Mouse (Mus musculus): Measurements from ENCODE around the gene Hist1h2bb.
A peak's percentile ranks its signal among the peaks of the same experiment; 100 is the strongest.
"Not testable (repeated sequence)": the region's sequence is repeated elsewhere in the genome, so short reads cannot be mapped to it uniquely, and the experiment has no call there.

Hist1h2bb gene

GRCm38 (mm10) chr13:23746201-23747080 lies at the start of gene Hist1h2bb:
TSS of gene Hist1h2bb (plus strand) at chr13:23746734.
- DNase-seq (ENCODE audit: low spot score) = peak; percentile 71

DNA sequence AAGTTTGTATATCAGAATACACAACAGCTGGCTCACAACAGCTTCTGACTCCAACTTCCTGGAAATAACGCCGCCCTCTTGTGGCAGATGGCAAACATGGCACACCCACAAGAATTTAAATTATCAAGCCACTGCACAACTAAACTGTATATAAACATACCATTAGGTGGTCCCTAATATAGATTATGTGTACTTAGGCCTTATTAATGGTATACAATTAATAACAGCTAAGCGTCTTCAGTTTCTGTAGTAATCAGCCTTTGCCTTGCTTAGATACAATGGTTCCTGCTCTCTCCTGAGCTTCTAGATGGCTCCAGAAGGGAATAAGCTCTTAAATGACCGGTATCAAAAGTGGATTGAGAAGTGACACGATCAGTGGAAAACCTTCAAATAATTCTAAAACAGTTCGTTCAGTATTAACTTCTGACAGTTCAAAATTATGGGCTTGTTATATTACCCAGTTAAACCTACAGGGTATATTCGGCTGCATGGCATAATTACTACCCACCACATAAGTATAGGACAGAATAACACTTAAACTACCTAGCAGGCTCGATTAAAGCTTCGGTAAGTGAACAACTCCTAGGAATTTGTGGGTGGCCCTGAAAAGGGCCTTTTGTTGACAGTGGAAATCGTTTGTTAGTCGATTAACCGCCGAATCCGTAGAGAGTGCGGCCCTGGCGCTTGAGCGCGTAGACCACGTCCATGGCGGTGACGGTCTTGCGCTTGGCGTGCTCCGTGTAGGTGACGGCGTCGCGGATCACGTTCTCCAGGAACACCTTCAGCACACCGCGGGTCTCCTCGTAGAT lies 48.8 kb upstream of the Hist1h2bb start:
- no peak for DNase-seq (ENCODE audit: low spot score)

- DNase-seq (ENCODE audit: low spot score) = peak; percentile 99
Observed at GRCm38 (mm10) chr13:23698300-23698693, 48.2 kb upstream of the Hist1h2bb start, which contains the start of gene Hist1h4c. TSS of gene Hist1h4c (minus strand) at chr13:23698454.

- peak; percentile 4 for DNase-seq (ENCODE audit: low spot score)
Observed at GRCm38 (mm10) chr13:23698996-23699395, 47.5 kb upstream of the Hist1h2bb start.

DNA sequence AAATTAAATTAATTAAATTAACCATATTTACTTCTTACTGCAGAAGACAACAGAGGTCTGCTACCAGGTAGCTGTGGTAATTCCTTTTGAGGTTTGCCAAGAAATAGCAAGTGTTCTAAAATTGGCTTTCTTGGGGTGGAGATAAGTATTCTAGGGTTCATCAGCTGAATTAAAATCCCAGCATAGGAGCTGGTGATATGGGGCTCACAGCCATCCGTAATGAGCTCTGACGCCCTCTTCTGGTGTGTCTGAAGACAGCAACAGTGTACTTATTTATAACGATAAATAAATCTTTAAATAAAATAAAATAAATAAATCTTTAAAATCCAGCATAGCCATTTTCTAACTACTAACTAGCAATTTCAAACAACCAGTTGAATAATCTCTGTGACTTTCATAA lies 46.8 kb upstream of the Hist1h2bb start:
- DNase-seq (ENCODE audit: low spot score) = no peak

- peak; percentile 86 for DNase-seq (ENCODE audit: low spot score)
Observed at GRCm38 (mm10) chr13:23700786-23701520, 45.6 kb upstream of the Hist1h2bb start.

DNA sequence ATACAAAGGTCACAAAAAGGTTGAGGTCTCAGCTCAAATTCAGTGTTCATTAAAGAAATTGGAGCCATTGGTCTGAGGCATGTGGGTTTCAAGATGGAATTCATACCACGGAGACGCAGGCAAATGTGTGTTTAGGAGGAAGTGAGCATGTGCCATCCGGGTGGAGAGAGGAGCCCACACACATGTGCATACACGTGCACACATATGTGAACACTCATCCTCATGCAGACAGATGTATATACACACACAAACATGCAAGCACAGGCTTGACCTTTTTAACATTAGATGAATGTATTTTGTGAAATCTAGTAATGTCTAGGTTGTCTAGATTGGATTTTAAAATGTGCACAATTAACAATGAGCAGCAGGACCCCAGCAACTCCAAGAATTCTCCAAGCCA lies 44.3 kb upstream of the Hist1h2bb start:
- DNase-seq (ENCODE audit: low spot score) = no peak

- DNase-seq (ENCODE audit: low spot score) = not testable (repeated sequence)
Observed at GRCm38 (mm10) chr13:23702801-23703200, 43.7 kb upstream of the Hist1h2bb start.

DNA sequence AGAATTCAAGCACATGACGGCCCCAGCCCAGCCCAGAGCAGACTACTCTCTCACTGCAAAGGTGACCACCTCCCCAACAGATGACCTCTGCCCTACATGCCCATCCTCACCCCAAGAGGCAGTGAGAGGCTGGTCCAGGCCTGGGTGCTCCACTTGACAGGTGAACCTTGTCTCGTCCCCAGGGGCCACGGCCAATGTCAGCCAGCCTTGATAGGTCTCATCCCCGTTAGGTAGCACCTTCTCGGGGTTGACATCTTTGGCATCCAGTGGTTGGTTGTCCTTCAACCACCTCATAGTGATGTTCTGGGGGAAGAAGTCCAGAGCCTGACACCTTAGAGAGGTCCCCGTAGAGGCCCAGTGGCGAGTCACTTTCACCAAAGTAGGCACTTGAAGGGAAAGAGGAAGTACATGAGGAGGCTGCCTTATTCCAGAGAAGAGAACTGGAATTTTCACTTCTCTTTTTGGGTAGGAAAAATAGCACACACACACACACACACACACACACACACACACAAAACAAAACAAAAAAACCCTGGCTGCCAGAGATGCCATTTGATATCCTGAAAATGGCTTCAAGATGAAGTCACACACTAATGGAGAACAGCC lies 40.7 kb upstream of the Hist1h2bb start:
- no peak for DNase-seq (ENCODE audit: low spot score)

GRCm38 (mm10) chr13:23706771-23707170 lies 39.8 kb upstream of the Hist1h2bb start:
- no peak for DNase-seq (ENCODE audit: low spot score)

DNA sequence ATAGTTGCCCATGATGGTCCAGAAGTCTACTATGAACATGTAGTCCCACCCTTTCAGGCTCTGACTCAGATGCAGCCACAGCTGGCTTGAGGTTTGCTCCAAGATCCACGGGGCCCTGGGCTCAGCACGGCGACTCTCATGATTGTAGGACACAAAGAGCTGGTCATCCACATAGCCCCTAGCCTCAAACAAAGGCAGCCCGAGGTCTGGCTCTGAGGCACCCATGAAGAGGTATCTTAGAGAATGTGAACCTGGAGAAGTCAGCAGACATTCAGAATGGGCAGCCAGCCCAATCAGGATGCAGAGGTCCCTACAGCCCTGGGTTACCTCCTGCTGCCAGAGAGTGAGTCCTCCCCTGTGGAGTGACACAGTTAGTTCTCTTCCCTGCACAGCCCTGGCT lies 38.5 kb upstream of the Hist1h2bb start:
- DNase-seq (ENCODE audit: low spot score) = no peak

GRCm38 (mm10) chr13:23708654-23709053 lies 37.9 kb upstream of the Hist1h2bb start:
- DNase-seq (ENCODE audit: low spot score) = no peak

DNA sequence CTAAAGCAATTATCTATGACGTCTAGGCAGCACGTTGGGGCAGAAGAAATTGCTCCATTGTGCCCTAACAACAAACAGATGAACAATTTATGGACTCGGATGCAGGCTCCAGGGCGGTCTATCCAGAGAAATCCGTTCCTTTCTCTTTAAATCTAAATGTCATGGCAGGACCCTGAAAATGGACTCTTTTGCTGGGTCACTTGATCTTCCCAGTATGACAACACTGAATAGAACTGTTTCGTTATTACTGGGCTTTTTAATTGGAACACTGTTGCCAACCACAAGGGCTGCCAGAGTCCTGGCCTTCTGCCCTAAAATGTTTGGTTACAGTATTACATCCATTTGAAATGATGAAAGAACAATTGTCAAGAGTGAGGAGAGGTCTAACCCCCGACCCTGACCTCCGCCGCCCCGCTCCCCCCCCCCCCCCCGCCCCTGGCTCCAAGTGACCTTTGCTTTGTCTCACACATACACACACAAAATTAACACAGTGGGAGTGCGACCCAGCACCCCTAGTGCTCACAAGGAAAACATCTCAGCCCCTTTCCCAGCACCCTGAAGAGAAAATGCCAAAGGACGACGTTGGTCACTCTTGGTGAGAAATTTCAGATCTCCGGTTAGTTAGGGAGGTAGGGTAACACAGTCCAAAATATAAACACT lies 36.7 kb upstream of the Hist1h2bb start:
- no peak for DNase-seq (ENCODE audit: low spot score)

- no peak for DNase-seq (ENCODE audit: low spot score)
Observed at GRCm38 (mm10) chr13:23710374-23711089, 36.0 kb upstream of the Hist1h2bb start, which contains the start of gene Hfe. TSS of gene Hfe (minus strand) at chr13:23710854.

GRCm38 (mm10) chr13:23716261-23717042 lies 30.1 kb upstream of the Hist1h2bb start:
- DNase-seq (ENCODE audit: low spot score) = no peak

DNA sequence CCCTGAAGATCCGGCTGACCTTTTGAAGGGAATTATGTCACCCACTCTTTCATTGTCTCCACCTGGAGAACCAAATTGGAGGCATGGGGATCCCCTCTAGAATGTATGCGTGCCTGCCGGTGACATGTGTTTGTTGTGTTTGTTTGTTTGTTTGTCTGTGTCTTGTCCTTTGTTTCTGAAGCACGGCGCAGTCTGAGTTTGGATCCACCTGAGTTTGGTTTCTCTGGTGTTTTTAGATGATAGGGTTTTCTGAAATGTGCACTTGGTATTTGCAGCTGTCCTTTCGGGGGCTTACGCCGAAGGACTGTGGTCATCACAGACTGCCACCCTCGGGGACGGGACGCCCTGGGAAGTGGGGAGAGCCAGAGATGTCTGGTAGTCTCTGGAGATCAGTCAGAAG lies 29.4 kb upstream of the Hist1h2bb start:
- DNase-seq (ENCODE audit: low spot score) = no peak

GRCm38 (mm10) chr13:23717593-23718245 lies 28.8 kb upstream of the Hist1h2bb start:
- DNase-seq (ENCODE audit: low spot score) = not testable (repeated sequence)

DNA sequence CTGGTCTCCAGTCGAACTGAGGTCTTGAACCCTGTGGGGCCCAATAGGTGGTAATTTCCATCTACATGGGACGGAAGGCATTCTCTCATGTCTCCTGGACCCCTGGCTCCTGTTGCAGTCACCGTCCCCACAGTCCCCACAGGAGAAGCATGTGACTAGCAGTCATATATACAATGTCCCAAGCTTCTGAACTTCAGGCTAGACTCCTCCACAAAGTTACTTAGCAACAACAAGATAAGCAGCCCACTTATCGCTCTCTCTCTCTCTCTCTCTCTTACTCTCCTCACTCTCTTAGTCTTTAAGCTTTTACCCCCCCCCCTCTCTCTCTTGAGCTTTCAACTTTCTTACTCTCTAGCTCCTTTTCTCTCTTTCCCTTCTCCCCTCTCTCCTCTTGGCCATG lies 22.3 kb upstream of the Hist1h2bb start:
- no peak for DNase-seq (ENCODE audit: low spot score)

DNA sequence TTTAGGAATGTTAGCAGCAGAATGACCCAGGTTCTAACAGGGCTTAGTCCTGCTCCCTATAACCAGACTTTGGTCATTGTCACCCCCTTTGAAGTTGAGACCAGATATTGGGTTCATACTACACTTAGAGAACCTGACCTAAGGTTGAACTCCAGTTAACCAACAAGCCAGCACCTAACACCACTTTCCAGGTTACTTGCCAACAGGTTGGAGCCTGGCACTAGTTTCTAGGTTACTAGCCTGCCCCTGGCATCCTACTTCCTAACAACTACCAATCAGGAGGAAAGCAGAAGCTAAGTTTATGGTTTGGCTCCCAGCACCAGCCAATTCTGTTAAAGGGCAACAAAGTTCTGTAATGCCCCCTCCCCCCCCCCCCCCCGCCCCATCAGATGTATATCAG lies 21.3 kb upstream of the Hist1h2bb start:
- DNase-seq (ENCODE audit: low spot score) = no peak

Measured in layer of hippocampus, adult 11-12 months (tissue).